Mouse (Mus musculus) intestine, embryonic 14.5 days (tissue): Measurements from ENCODE around the gene Ccdc159. TPM values are rescaled to one million over a fixed set of nuclear protein-coding genes. Genes with fewer than 3 reads are reported as not detected.
A peak's percentile ranks its signal among the peaks of the same experiment; 100 is the strongest.

Experiments used
- ATAC-seq: fragments of 200-750 bp; cut with Nextera tagmentation; replicated peaks from 2 replicates; pipeline ENCODE4 v1.8.0; 2017; ENCODE audit warnings: low read depth, moderate number of reproducible peaks, moderate TSS enrichment, moderate library complexity; ENCODE audit not compliant: low FRiP score, low TSS enrichment
- DNase-seq: peaks from one replicate; pipeline ENCODE4 v3.0.0-alpha.2; 2018; ENCODE audit warnings: low spot score
- H3K27ac ChIP-seq: fragments of 300-500 bp; sonication (generic); 2 replicates; pipeline ENCODE4 v1.5.1; 2014; ENCODE audit warnings: low read depth, mild to moderate bottlenecking, control low read depth
- H3K27me3 ChIP-seq: fragments of 300-500 bp; sonication (generic); replicated peaks from 2 replicates; pipeline ENCODE4 v1.6.1; 2014; ENCODE audit warnings: low read length, control low read depth; ENCODE audit not compliant: control insufficient read depth, insufficient read depth
- H3K36me3 ChIP-seq: fragments of 300-500 bp; sonication (generic); 2 replicates; pipeline ENCODE4 v1.6.1; 2014; ENCODE audit warnings: low read length, control low read depth; ENCODE audit not compliant: control insufficient read depth, insufficient read depth
- H3K4me1 ChIP-seq: fragments of 300-500 bp; sonication (generic); replicated peaks from 2 replicates; pipeline ENCODE4 v1.6.1; 2014; ENCODE audit warnings: low read length, control low read depth, mixed read lengths; ENCODE audit not compliant: control insufficient read depth, insufficient read depth
- H3K4me2 ChIP-seq: fragments of 300-500 bp; sonication (generic); 2 replicates; pipeline ENCODE4 v1.6.1; 2014; ENCODE audit warnings: low read length
- H3K4me3 ChIP-seq: fragments of 300-500 bp; sonication (generic); 2 replicates; pipeline ENCODE4 v1.5.1; 2014; ENCODE audit warnings: low read depth, low read length, control low read depth, mixed read lengths
- H3K9ac ChIP-seq: fragments of 300-500 bp; sonication (generic); 2 replicates; pipeline ENCODE4 v1.6.1; 2014; ENCODE audit warnings: mild to moderate bottlenecking, low read length
- H3K9me3 ChIP-seq: fragments of 300-500 bp; sonication (generic); 2 replicates; pipeline ENCODE4 v1.6.1; 2016; ENCODE audit warnings: low read length, control low read depth; ENCODE audit not compliant: control insufficient read depth
- WGBS: fragments of 180-500 bp; shearing (Covaris S2); extraction: QIAGEN DNeasy Blood & Tissue Kit; methylation state at CpG from one replicate; pipeline ENCODE4 v1.1.7; 2014; 5-methylcytosine and 5-hydroxymethylcytosine counted together
- polyA plus RNA-seq: library from polyadenylated mRNA; unstranded; fragments of >200 nt; fragmentation: Nextera tagmentation; extraction: Ambion mirVana; gene quantifications from 2 replicates; pipeline ENCODE4 v1.2.1, GENCODE M21; 2014

The Ccdc159 gene
- polyA plus RNA-seq, 1 experiment from 2014 or later: 3.8 TPM

DNA sequence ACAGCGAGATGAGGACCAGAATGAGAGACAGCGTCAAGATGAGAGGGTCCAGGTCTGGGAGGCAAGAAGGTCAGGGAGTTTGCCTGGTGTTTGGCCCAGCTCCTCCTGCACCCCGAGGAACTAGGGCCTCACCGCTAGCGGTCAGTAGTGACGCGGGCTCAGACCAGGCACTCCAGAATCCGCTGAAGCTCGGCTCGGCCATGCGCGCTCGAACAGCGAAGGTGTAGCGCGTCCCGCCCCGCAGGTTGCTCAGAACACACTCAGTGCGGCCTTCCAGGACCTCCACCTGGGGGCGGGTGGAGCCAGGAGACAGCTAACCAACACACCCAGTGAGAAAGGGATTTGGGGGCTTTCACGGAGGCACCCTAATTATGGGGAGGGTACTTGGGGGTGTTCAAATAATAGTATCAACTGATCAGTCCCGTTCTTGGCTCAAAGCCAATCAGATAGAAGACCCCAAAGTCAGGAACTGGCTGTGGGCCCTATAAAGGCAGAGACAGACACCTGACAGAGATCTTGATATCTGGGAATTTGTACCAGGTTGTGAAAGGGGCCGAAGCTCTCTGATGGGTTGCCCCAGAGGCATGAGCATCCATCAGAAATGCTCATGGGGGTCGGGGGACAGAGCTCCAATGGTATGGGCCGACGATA, 33.4 kb downstream of the Ccdc159 start:
- no peak overlapping the region for H3K4me3 ChIP-seq
- peaks cover 43% of the 10 kb centered on the region for H3K27me3 ChIP-seq
- peaks cover 15% of the 10 kb centered on the region; the same call in 1 of the 2 replicates for H3K4me1 ChIP-seq
- no peak overlapping the region for H3K9ac ChIP-seq
- ATAC-seq: no peak
- H3K4me2 ChIP-seq: no peak overlapping the region
- H3K36me3 ChIP-seq: no peaks in the 10 kb centered on the region
- peak; percentile 64 for DNase-seq
- H3K27ac ChIP-seq: no peak overlapping the region
- H3K9me3 ChIP-seq: no peaks in the 10 kb centered on the region
- WGBS: 14% methylated on average over 26 of the region's 26 CpGs

GRCm38 (mm10) chr9:21961366-21961980, 34.2 kb downstream of the Ccdc159 start:
- peak overlapping the region; percentile 88 for H3K4me2 ChIP-seq
- no peaks in the 10 kb centered on the region for H3K36me3 ChIP-seq
- 1% methylated on average over 35 of the region's 35 CpGs for WGBS
- no peaks in the 10 kb centered on the region for H3K9me3 ChIP-seq
- ATAC-seq: no peak
- H3K27me3 ChIP-seq: peaks cover 43% of the 10 kb centered on the region
- no peak for DNase-seq
- peaks cover 15% of the 10 kb centered on the region; the same call in 1 of the 2 replicates for H3K4me1 ChIP-seq
- H3K9ac ChIP-seq: no peak overlapping the region
- H3K27ac ChIP-seq: no peak overlapping the region
- peak overlapping the region; percentile 42 for H3K4me3 ChIP-seq

DNA sequence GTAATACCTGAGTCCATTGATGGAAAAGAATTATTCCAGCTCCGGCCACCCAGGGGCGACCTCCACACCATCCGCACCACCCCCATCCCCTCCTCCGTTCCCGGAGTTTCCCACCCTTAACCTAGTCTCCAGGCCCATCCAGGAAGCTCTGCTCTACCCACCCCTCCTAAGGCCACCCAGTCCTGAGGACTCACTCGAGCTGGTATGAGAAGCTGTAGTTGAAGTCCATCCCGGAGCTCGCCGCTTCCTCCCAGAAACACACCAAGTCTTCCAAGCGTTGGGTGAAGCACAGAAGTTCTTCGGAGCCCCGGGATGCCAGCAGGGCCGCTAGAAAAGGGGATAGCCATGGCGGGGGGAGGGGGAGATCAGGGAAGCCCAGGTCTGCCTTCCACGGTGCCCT, 34.7 kb downstream of the Ccdc159 start:
- peaks cover 15% of the 10 kb centered on the region; the same call in 1 of the 2 replicates for H3K4me1 ChIP-seq
- H3K9me3 ChIP-seq: no peaks in the 10 kb centered on the region
- H3K27me3 ChIP-seq: peaks cover 43% of the 10 kb centered on the region
- no peaks in the 10 kb centered on the region for H3K36me3 ChIP-seq
- WGBS: under 1% methylated on average over 15 of the region's 15 CpGs
- H3K4me2 ChIP-seq: peak overlapping the region; percentile 88
- DNase-seq (peak; percentile 56), ATAC-seq (no peak)
- H3K4me3 ChIP-seq: peak overlapping the region; percentile 42
- H3K9ac ChIP-seq: no peak overlapping the region; the same call in 1 of the 2 replicates
- H3K27ac ChIP-seq: no peak overlapping the region

GRCm38 (mm10) chr9:21962416-21963059, 35.3 kb downstream of the Ccdc159 start:
- Histone ChIP-seq H3K27ac (no peak overlapping the region), H3K36me3 (no peaks in the 10 kb centered on the region), H3K4me2 (peak overlapping the region; percentile 88), H3K27me3 (peaks cover 43% of the 10 kb centered on the region), H3K4me1 (peaks cover 15% of the 10 kb centered on the region; the same call in 1 of the 2 replicates), H3K4me3 (peak overlapping the region; percentile 42), H3K9me3 (no peaks in the 10 kb centered on the region), H3K9ac (no peak overlapping the region; the same call in 1 of the 2 replicates)
- peak; percentile 79 for ATAC-seq
- peak; percentile 75 for DNase-seq
- WGBS: 3% methylated on average over 34 of the region's 34 CpGs

- DNase-seq (no peak), ATAC-seq (no peak)
- Histone ChIP-seq H3K9ac (no peak within 1 kb of the TSS; the same call in 1 of the 2 replicates), H3K27ac (no peak within 1 kb of the TSS), H3K4me3 (peak within 1 kb of the TSS; percentile 42), H3K27me3 (peaks cover 43% of the 10 kb centered on the region), H3K4me2 (peak within 1 kb of the TSS; percentile 88), H3K36me3 (no peaks in the 10 kb centered on the region), H3K4me1 (peaks cover 15% of the 10 kb centered on the region; the same call in 1 of the 2 replicates), H3K9me3 (no peaks in the 10 kb centered on the region)
- WGBS: 29% methylated on average over 8 of the region's 8 CpGs
These were observed 36.1 kb downstream of the Ccdc159 start, which contains the start of gene Epor for GRCm38 (mm10) chr9:21963417-21963816. TSS of gene Epor (minus strand) at chr9:21963506.

GRCm38 (mm10) chr9:21968883-21969282, 41.6 kb downstream of the Ccdc159 start:
- no peak overlapping the region for H3K9ac ChIP-seq
- H3K9me3 ChIP-seq: no peaks in the 10 kb centered on the region
- H3K27ac ChIP-seq: no peak overlapping the region
- DNase-seq (no peak), ATAC-seq (no peak)
- no peaks in the 10 kb centered on the region for H3K4me1 ChIP-seq
- H3K4me3 ChIP-seq: no peak overlapping the region
- no peaks in the 10 kb centered on the region for H3K36me3 ChIP-seq
- no peak overlapping the region for H3K4me2 ChIP-seq
- no peaks in the 10 kb centered on the region for H3K27me3 ChIP-seq
- WGBS: 51% methylated on average over 6 of the region's 6 CpGs

- DNase-seq (no peak), ATAC-seq (no peak)
- H3K9me3 ChIP-seq: no peaks in the 10 kb centered on the region
- 88% methylated on average over 4 of the region's 4 CpGs for WGBS
- no peaks in the 10 kb centered on the region for H3K27me3 ChIP-seq
- no peak overlapping the region for H3K4me3 ChIP-seq
- H3K27ac ChIP-seq: no peak overlapping the region
- H3K4me2 ChIP-seq: no peak overlapping the region
- no peaks in the 10 kb centered on the region for H3K36me3 ChIP-seq
- no peaks in the 10 kb centered on the region for H3K4me1 ChIP-seq
- H3K9ac ChIP-seq: no peak overlapping the region
These were observed 42.0 kb downstream of the Ccdc159 start for GRCm38 (mm10) chr9:21969304-21969703.

DNA sequence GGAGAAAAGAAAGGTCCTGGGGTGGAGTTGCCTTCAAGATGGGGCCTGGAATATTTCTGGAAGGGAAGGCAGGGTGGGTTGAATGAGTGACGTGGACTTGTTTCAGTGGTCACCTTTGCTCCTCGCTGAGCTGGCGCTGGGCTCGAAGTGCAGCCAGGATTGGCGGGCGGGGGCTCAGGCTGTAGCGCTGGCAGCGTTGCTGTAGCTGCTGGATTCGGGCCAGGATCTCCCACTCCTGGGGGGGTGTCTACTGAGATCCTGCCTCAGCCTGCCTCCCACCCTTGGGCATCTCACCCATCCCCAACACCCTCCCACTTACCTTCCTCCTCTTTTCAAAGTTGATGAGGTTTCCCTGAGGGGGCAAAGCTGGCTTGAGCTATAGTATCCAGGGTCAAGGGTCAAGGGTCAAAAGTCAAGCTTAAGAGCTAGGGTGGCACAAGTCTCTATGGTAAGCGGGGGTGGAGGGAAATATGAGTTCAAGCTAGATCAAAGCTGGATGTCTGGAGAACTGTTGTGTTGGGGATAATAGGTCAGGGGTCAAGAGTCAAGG, 49.4 kb downstream of the Ccdc159 start:
- Histone ChIP-seq H3K4me2 (no peak overlapping the region), H3K9ac (no peak overlapping the region), H3K27ac (no peak overlapping the region), H3K9me3 (no peaks in the 10 kb centered on the region), H3K4me3 (no peak overlapping the region), H3K27me3 (no peaks in the 10 kb centered on the region), H3K36me3 (no peaks in the 10 kb centered on the region), H3K4me1 (no peaks in the 10 kb centered on the region)
- 87% methylated on average over 10 of the region's 10 CpGs for WGBS
- no peak for ATAC-seq
- no peak for DNase-seq
